Mouse (Mus musculus): Measurements from ENCODE around the gene Zfp296. TPM values are rescaled to one million over a fixed set of nuclear protein-coding genes. Genes with fewer than 3 reads are reported as not detected.

Zfp296 gene
- polyA plus RNA-seq, 1 experiment from 2014 or later = 2.4 TPM

- peaks cover 35% of the 10 kb centered on the region for H3K36me3 ChIP-seq (ENCODE audit: control insufficient read depth, insufficient read depth, low read length)
Observed at GRCm38 (mm10) chr7:19580634-19581033, 3.5 kb downstream of the Zfp296 start.

GRCm38 (mm10) chr7:19586269-19586668, 9.2 kb downstream of the Zfp296 start:
- Histone ChIP-seq H3K27me3 (replicated peaks; ENCODE audit: control insufficient read depth, insufficient read depth, low read length) (no peaks in the 10 kb centered on the region), H3K4me3 (ENCODE audit: low read depth, low read length) (no peak overlapping the region), H3K27ac (ENCODE audit: low read depth, low read length) (no peak overlapping the region), H3K9me3 (ENCODE audit: control insufficient read depth, low read length) (no peaks in the 10 kb centered on the region), H3K4me1 (replicated peaks; ENCODE audit: control insufficient read depth, insufficient read depth, low read length) (no peaks in the 10 kb centered on the region), H3K9ac (ENCODE audit: low read depth, low read length) (no peak overlapping the region), H3K36me3 (ENCODE audit: control insufficient read depth, insufficient read depth, low read length) (peaks cover 75% of the 10 kb centered on the region), H3K4me2 (no peak overlapping the region)
- ATAC-seq (replicated peaks; ENCODE audit: low FRiP score) = no peak
- 90% methylated on average over 46 of the region's 46 CpGs for WGBS
- no peak for DNase-seq (ENCODE audit: low spot score)

More at GRCm38 (mm10) chr7:19580634-19581033, 3.5 kb downstream of the Zfp296 start:
- Histone ChIP-seq H3K9me3 (ENCODE audit: control insufficient read depth, low read length) (no peaks in the 10 kb centered on the region), H3K4me3 (ENCODE audit: low read depth, low read length) (no peak overlapping the region), H3K4me1 (replicated peaks; ENCODE audit: control insufficient read depth, insufficient read depth, low read length) (peaks cover 21% of the 10 kb centered on the region), H3K27ac (ENCODE audit: low read depth, low read length) (no peak overlapping the region), H3K4me2 (no peak overlapping the region), H3K27me3 (replicated peaks; ENCODE audit: control insufficient read depth, insufficient read depth, low read length) (0 out of 2 replicates have a peak, but pooled peaks cover 8% of the 10 kb centered on the region), H3K9ac (ENCODE audit: low read depth, low read length) (no peak overlapping the region)
- 87% methylated on average over 8 of the region's 8 CpGs for WGBS
- DNase-seq (ENCODE audit: low spot score) (no peak), ATAC-seq (replicated peaks; ENCODE audit: low FRiP score) (no peak)

- Histone ChIP-seq H3K27me3 (replicated peaks; ENCODE audit: control insufficient read depth, insufficient read depth, low read length) (no peaks in the 10 kb centered on the region), H3K4me3 (ENCODE audit: low read depth, low read length) (no peak overlapping the region), H3K9me3 (ENCODE audit: control insufficient read depth, low read length) (no peaks in the 10 kb centered on the region), H3K4me2 (no peak overlapping the region), H3K36me3 (ENCODE audit: control insufficient read depth, insufficient read depth, low read length) (peaks cover 66% of the 10 kb centered on the region), H3K9ac (ENCODE audit: low read depth, low read length) (no peak overlapping the region), H3K4me1 (replicated peaks; ENCODE audit: control insufficient read depth, insufficient read depth, low read length) (peaks cover 16% of the 10 kb centered on the region), H3K27ac (ENCODE audit: low read depth, low read length) (no peak overlapping the region)
- 50% methylated on average over 3 of the region's 3 CpGs for WGBS
- DNase-seq (ENCODE audit: low spot score) (peak; percentile 44), ATAC-seq (replicated peaks; ENCODE audit: low FRiP score) (no peak)
Observed at GRCm38 (mm10) chr7:19589207-19589606, 12.1 kb downstream of the Zfp296 start.

- peak; percentile 57 for DNase-seq (ENCODE audit: low spot score)
- Histone ChIP-seq H3K36me3 (ENCODE audit: control insufficient read depth, insufficient read depth, low read length) (peaks cover 62% of the 10 kb centered on the region), H3K9me3 (ENCODE audit: control insufficient read depth, low read length) (no peaks in the 10 kb centered on the region), H3K4me2 (no peak overlapping the region), H3K27me3 (replicated peaks; ENCODE audit: control insufficient read depth, insufficient read depth, low read length) (no peaks in the 10 kb centered on the region), H3K9ac (ENCODE audit: low read depth, low read length) (no peak overlapping the region), H3K4me1 (replicated peaks; ENCODE audit: control insufficient read depth, insufficient read depth, low read length) (peaks cover 16% of the 10 kb centered on the region), H3K27ac (ENCODE audit: low read depth, low read length) (no peak overlapping the region), H3K4me3 (ENCODE audit: low read depth, low read length) (no peak overlapping the region)
- peak; percentile 53 for ATAC-seq (replicated peaks; ENCODE audit: low FRiP score)
- WGBS = 63% methylated on average over 3 of the region's 3 CpGs
Observed at GRCm38 (mm10) chr7:19589917-19590316, 12.8 kb downstream of the Zfp296 start.

- no peaks in the 10 kb centered on the region for H3K9me3 ChIP-seq (ENCODE audit: control insufficient read depth, low read length)
- H3K4me2 ChIP-seq = no peak overlapping the region
- no peaks in the 10 kb centered on the region for H3K27me3 ChIP-seq (replicated peaks; ENCODE audit: control insufficient read depth, insufficient read depth, low read length)
- no peak overlapping the region for H3K27ac ChIP-seq (ENCODE audit: low read depth, low read length)
- no peak for DNase-seq (ENCODE audit: low spot score)
- H3K36me3 ChIP-seq (ENCODE audit: control insufficient read depth, insufficient read depth, low read length) = peaks cover 43% of the 10 kb centered on the region
- H3K4me3 ChIP-seq (ENCODE audit: low read depth, low read length) = no peak overlapping the region
- peaks cover 16% of the 10 kb centered on the region for H3K4me1 ChIP-seq (replicated peaks; ENCODE audit: control insufficient read depth, insufficient read depth, low read length)
- peak; percentile 77 for ATAC-seq (replicated peaks; ENCODE audit: low FRiP score)
- 59% methylated on average over 10 of the region's 10 CpGs for WGBS
- H3K9ac ChIP-seq (ENCODE audit: low read depth, low read length) = no peak overlapping the region
Observed at GRCm38 (mm10) chr7:19593061-19593730, 16.1 kb downstream of the Zfp296 start.

- H3K4me1 ChIP-seq (replicated peaks; ENCODE audit: control insufficient read depth, insufficient read depth, low read length) = peaks cover 20% of the 10 kb centered on the region
- H3K9ac ChIP-seq (ENCODE audit: low read depth, low read length) = no peak overlapping the region
- H3K4me2 ChIP-seq = no peak overlapping the region; the same call in 1 of the 2 replicates
- H3K36me3 ChIP-seq (ENCODE audit: control insufficient read depth, insufficient read depth, low read length) = peaks cover 20% of the 10 kb centered on the region
- ATAC-seq (replicated peaks; ENCODE audit: low FRiP score) (no peak), DNase-seq (ENCODE audit: low spot score) (no peak)
- no peaks in the 10 kb centered on the region for H3K9me3 ChIP-seq (ENCODE audit: control insufficient read depth, low read length)
- no peak overlapping the region for H3K4me3 ChIP-seq (ENCODE audit: low read depth, low read length)
- 76% methylated on average over 5 of the region's 5 CpGs for WGBS
- H3K27ac ChIP-seq (ENCODE audit: low read depth, low read length) = no peak overlapping the region
- no peaks in the 10 kb centered on the region for H3K27me3 ChIP-seq (replicated peaks; ENCODE audit: control insufficient read depth, insufficient read depth, low read length)
Observed at GRCm38 (mm10) chr7:19600562-19600961, 23.5 kb downstream of the Zfp296 start.

- Histone ChIP-seq H3K9ac (ENCODE audit: low read depth, low read length) (peak overlapping the region; percentile 94), H3K27ac (ENCODE audit: low read depth, low read length) (no peak overlapping the region), H3K4me2 (peak overlapping the region; percentile 94), H3K27me3 (replicated peaks; ENCODE audit: control insufficient read depth, insufficient read depth, low read length) (no peaks in the 10 kb centered on the region), H3K4me1 (replicated peaks; ENCODE audit: control insufficient read depth, insufficient read depth, low read length) (peaks cover 20% of the 10 kb centered on the region), H3K36me3 (ENCODE audit: control insufficient read depth, insufficient read depth, low read length) (peaks cover 18% of the 10 kb centered on the region), H3K4me3 (ENCODE audit: low read depth, low read length) (peak overlapping the region; percentile 91), H3K9me3 (ENCODE audit: control insufficient read depth, low read length) (no peaks in the 10 kb centered on the region)
- ATAC-seq (replicated peaks; ENCODE audit: low FRiP score) (no peak), DNase-seq (ENCODE audit: low spot score) (no peak)
- WGBS = 81% methylated on average over 12 of the region's 12 CpGs
Observed at GRCm38 (mm10) chr7:19603055-19603454, 26.0 kb downstream of the Zfp296 start.

- Histone ChIP-seq H3K27me3 (replicated peaks; ENCODE audit: control insufficient read depth, insufficient read depth, low read length) (no peaks in the 10 kb centered on the region), H3K4me1 (replicated peaks; ENCODE audit: control insufficient read depth, insufficient read depth, low read length) (peaks cover 20% of the 10 kb centered on the region), H3K36me3 (ENCODE audit: control insufficient read depth, insufficient read depth, low read length) (peaks cover 14% of the 10 kb centered on the region), H3K9ac (ENCODE audit: low read depth, low read length) (peak within 1 kb of the TSS; percentile 94), H3K4me2 (peak within 1 kb of the TSS; percentile 94), H3K4me3 (ENCODE audit: low read depth, low read length) (peak within 1 kb of the TSS; percentile 91), H3K27ac (ENCODE audit: low read depth, low read length) (peak within 1 kb of the TSS; percentile 62), H3K9me3 (ENCODE audit: control insufficient read depth, low read length) (no peaks in the 10 kb centered on the region)
- 1% methylated on average over 57 of the region's 57 CpGs for WGBS
- ATAC-seq (replicated peaks; ENCODE audit: low FRiP score) = peak; percentile 93
- DNase-seq (ENCODE audit: low spot score) = peak; percentile 95
Observed at GRCm38 (mm10) chr7:19603849-19604605, 26.9 kb downstream of the Zfp296 start, which contains the start of gene Clasrp. TSS of gene Clasrp (minus strand) at chr7:19604486.

All from liver, embryonic 11.5 days (tissue).